Mouse (Mus musculus) effector memory CD4-positive, alpha-beta T cell, adult 5 months (primary cell): ENCODE results near the gene Pik3cb. TPM values are rescaled to one million over a fixed set of nuclear protein-coding genes. Genes with fewer than 3 reads are reported as not detected.

Experiments used
- polyA plus RNA-seq: library from polyadenylated mRNA; unstranded; fragments of 100-300 nt; shearing (Covaris generic); gene quantifications from one replicate; pipeline ENCODE4 v1.2.1, GENCODE M21; 2017

Pik3cb gene
- polyA plus RNA-seq: 10.1 TPM

DNA sequence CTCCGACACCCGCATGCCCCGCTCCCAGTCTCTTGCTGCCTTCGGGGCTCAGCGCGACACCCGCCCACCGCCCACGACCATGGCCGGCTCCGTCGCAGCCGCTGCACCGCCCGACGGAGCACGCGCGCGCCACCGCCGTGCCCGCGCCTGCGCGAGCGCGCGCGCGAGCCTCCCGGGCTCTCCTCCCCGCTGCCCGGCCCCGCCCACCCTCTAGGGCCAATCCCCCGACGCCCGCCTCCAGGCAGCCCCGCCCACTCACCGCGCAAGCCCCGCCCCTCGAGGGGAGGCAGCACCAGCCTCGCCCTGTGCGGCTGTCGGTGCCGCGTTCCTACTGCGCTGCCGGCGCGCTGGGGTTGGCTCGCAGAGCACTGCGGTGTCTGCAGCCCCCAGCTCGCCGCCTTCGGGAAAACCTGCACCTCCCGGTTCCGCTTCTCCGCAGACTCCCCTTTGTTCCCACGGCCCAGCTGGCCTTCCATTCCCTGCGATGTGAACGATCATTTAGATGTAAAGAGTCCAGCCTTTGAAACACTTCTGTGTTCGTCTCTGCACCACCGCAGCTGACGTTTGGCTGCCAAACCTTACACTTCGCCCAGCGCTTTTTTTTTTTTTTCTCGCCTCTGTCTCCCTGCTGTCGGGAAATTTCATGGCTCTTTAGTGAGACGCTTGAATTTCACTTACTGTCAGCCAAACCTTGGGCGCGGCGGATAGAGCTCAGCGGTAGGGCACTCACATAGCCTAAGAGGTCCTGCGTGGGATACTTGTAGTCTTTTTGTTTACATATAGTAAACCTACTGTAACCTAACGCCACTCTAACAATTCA lies at the start of gene Pik3cb:
Pik3cb (minus strand) TSS at position 559 of the 820 bp plus-strand sequence.

DNA sequence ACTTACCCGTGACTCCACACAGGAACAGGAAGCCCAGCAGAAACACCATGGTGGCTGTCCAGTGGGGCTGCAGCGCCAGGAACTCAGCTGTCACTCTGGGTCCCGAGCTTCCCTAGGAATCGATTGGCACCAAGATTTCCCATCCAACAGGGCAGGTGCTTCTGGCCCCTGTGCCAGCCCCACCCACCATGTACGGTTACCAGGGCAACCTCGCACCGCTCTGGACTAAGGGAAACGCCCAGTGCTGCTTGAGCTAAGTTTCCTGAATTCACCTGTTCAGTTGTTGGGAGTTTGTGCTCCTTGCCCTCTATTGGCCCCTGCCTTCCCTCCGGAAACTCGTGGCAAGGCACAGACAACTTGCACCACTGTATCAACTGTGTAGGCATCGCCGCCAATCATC lies 104.8 kb downstream of the Pik3cb start, which contains the start of gene Gm1123:
Gm1123 (minus strand) TSS at position 141 of the 400 bp plus-strand sequence.

Other genes with a start within 250 kb of the Pik3cb start
- gene 7420426K07Rik, start 237.5 kb downstream of the Pik3cb start, polyA plus RNA-seq: not detected
- gene Foxl2, start 185.3 kb downstream of the Pik3cb start, polyA plus RNA-seq: not detected
- gene Faim, start 154.2 kb downstream of the Pik3cb start, polyA plus RNA-seq: 40.7 TPM
- not detected for gene Gm1123, start 104.9 kb downstream of the Pik3cb start, polyA plus RNA-seq
- gene Faiml, start 96.6 kb upstream of the Pik3cb start, polyA plus RNA-seq: not detected
- 11.2 TPM for gene Cep70, start 102.7 kb upstream of the Pik3cb start, polyA plus RNA-seq
- not detected for gene Esyt3, start 217.9 kb upstream of the Pik3cb start, polyA plus RNA-seq